Mouse (Mus musculus) liver, embryonic 11.5 days (tissue): ENCODE data around the gene Fam228a. TPM values are rescaled to one million over a fixed set of nuclear protein-coding genes. Genes with fewer than 3 reads are reported as not detected.
"Not testable (repeated sequence)": the region's sequence is repeated elsewhere in the genome, so short reads cannot be mapped to it uniquely, and the experiment has no call there.

Source experiments
- ATAC-seq: fragments of 200-750 bp; cut with Nextera tagmentation; replicated peaks from 2 replicates; pipeline ENCODE4 v1.8.0; 2017; ENCODE audit warnings: moderate number of reproducible peaks, mild to moderate bottlenecking, moderate TSS enrichment, moderate library complexity; ENCODE audit not compliant: low FRiP score
- DNase-seq: peaks from one replicate; pipeline ENCODE4 v3.0.0-alpha.2; 2017; ENCODE audit warnings: low spot score
- H3K27ac ChIP-seq: fragments of 300-500 bp; sonication (generic); 2 replicates; pipeline ENCODE4 v1.5.1; 2014; ENCODE audit warnings: mild to moderate bottlenecking, low read depth, low read length, control low read depth
- H3K27me3 ChIP-seq: fragments of 300-500 bp; sonication (generic); replicated peaks from 2 replicates; pipeline ENCODE4 v1.6.1; 2014; ENCODE audit warnings: low read length, mixed read lengths; ENCODE audit not compliant: control insufficient read depth, insufficient read depth
- H3K36me3 ChIP-seq: fragments of 300-500 bp; sonication (generic); 2 replicates; pipeline ENCODE4 v1.6.1; 2014; ENCODE audit warnings: mild to moderate bottlenecking, low read length, moderate library complexity, mixed read lengths; ENCODE audit not compliant: control insufficient read depth, insufficient read depth
- H3K4me1 ChIP-seq: fragments of 300-500 bp; sonication (generic); replicated peaks from 2 replicates; pipeline ENCODE4 v1.6.1; 2014; ENCODE audit warnings: low read length, mixed read lengths; ENCODE audit not compliant: control insufficient read depth, insufficient read depth
- H3K4me2 ChIP-seq: fragments of 300-500 bp; sonication (generic); 2 replicates; pipeline ENCODE4 v1.6.1; 2014; ENCODE audit warnings: mild to moderate bottlenecking, control low read depth, moderate library complexity
- H3K4me3 ChIP-seq: fragments of 300-500 bp; sonication (generic); 2 replicates; pipeline ENCODE4 v1.5.1; 2014; ENCODE audit warnings: low read depth, low read length, control low read depth
- H3K9ac ChIP-seq: fragments of 300-500 bp; sonication (generic); 2 replicates; pipeline ENCODE4 v1.6.1; 2014; ENCODE audit warnings: low read depth, low read length, control low read depth
- H3K9me3 ChIP-seq: fragments of 300-500 bp; sonication (generic); 2 replicates; pipeline ENCODE4 v1.6.1; 2016; ENCODE audit warnings: low read length, inconsistent platforms, mixed read lengths; ENCODE audit not compliant: control insufficient read depth
- WGBS: fragments of 180-500 bp; shearing (Covaris S2); extraction: QIAGEN DNeasy Blood & Tissue Kit; methylation state at CpG from one replicate; pipeline ENCODE4 v1.1.7; 2014; 5-methylcytosine and 5-hydroxymethylcytosine counted together
- polyA plus RNA-seq: library from polyadenylated mRNA; unstranded; fragments of >200 nt; fragmentation: Nextera tagmentation; extraction: Ambion mirVana; gene quantifications from 2 replicates; pipeline ENCODE4 v1.2.1, GENCODE M21; 2014

Gene Fam228a
- polyA plus RNA-seq, 1 experiment from 2014 or later = 0.19 TPM

DNA sequence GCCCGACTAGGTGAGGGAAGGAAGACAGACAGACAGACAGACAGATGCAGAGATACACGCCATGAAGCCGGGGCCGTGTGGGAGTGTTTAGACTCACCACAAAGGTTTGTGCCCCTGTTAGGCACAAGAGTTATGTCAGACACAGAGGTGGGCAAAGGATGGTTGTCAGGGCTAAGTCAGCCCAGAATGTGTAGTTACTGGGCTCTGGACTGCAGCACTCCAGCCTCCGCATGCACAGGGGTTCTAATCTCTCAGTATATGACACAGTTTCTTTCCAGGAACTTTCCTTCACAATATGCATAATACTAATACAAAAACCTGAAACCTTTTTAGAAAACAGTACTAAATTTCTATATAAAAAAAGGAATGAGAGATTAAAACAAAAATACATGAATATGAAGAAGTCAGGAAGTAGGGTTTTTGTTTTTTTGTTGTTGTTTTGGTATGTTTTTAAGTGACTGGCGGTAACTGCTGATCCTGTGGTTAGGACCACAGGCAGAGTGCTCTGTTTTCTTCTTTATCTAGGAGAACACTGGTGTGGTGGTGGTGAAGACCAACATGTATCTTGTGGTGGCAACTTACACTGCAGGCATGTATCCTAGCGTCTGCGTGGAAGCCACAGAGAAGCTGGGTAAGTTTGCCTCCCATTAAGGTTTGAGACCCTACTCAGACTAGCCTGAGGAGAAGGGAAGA lies 36.8 kb upstream of the Fam228a start:
- Histone ChIP-seq H3K9ac (peak overlapping the region; percentile 39), H3K27me3 (no peaks in the 10 kb centered on the region), H3K4me2 (peak overlapping the region; percentile 39), H3K36me3 (no peaks in the 10 kb centered on the region), H3K4me3 (no peak overlapping the region), H3K9me3 (no peaks in the 10 kb centered on the region), H3K27ac (peak overlapping the region; percentile 81), H3K4me1 (no peaks in the 10 kb centered on the region; the same call in 1 of the 2 replicates)
- WGBS = 46% methylated on average over 8 of the region's 8 CpGs
- peak; percentile 93 for ATAC-seq
- DNase-seq = peak; percentile 47

DNA sequence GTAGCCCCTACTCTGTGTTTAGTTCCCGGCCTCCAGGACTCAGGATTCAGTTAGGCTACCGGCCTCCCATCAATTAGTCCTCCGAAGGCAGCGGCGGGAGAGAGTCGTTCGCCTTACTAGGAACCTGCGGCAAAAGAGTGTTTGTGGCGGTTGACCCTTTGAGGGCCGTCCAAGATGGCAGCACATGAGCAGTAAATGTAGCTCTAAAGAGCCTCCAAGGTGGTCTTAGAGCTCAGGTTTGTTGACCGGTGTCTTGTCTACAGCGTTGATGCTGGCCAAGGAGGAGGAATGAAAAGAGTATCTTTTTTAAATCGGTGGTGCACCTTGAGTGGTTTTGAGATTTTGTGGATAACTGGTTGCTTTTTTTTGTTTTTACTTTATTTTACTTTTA lies 31.1 kb upstream of the Fam228a start:
- Histone ChIP-seq H3K27me3 (no peaks in the 10 kb centered on the region), H3K4me1 (no peaks in the 10 kb centered on the region), H3K4me3 (peak overlapping the region; percentile 51), H3K36me3 (no peaks in the 10 kb centered on the region), H3K27ac (peak overlapping the region; percentile 2; the same call in 1 of the 2 replicates), H3K4me2 (peak overlapping the region; percentile 67), H3K9ac (peak overlapping the region; percentile 66), H3K9me3 (no peaks in the 10 kb centered on the region)
- ATAC-seq (peak; percentile 33; the same call in 1 of the 2 replicates), DNase-seq (no peak)
- 21% methylated on average over 13 of the region's 13 CpGs for WGBS

DNA sequence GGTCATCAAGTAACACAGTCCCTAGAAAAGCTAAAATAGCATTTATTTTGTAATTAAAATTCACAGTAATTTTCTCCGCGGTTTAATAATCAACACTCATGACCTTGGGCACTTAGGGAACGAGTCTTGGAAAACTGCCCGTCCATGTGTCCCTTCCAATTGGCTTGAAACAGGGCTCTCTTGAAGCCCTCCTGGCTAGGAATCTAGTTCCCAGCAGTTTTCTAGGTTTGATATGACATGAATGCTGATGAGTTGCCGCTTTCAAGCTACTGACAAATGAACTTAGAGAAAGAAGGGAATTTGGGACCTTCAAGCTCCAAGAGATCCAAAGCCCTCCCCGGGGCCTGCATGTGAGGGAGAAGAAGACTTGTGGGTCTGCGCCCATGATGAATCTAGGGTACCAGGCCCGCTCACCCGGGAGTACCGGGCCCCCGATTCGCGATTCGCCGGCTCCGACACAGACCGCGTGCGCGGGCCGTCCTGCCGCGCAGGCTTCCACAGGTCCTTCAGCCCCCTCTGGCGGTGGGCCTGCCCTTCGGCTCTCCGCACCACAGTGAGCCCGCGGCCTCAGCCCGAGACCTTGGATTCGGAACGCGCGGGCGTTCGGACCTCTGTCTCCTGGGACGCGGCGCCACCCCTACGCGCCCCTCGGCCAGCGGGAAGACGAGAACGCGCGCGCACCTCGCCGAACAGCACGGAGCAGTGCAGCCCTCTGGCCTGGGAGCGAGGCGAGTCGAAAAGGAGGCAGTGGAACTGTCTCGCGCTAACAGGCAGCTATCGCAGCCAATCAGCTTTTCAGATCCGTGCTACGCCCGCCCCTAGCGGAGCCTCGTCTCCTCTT lies 30.5 kb upstream of the Fam228a start, which contains the start of the genes Pfn4 and Fam228b:
Pfn4 (plus strand) TSS at position 531 of the 841 bp plus-strand sequence.
Fam228b (minus strand) TSS at position 776 of the 841 bp plus-strand sequence.
- H3K36me3 ChIP-seq = no peaks in the 10 kb centered on the region
- DNase-seq = peak; percentile 97
- no peaks in the 10 kb centered on the region for H3K4me1 ChIP-seq
- WGBS = 4% methylated on average over 61 of the region's 61 CpGs
- H3K9me3 ChIP-seq = no peaks in the 10 kb centered on the region
- peak; percentile 98 for ATAC-seq
- peak within 1 kb of the TSS; percentile 67 for H3K4me2 ChIP-seq
- H3K27me3 ChIP-seq = no peaks in the 10 kb centered on the region
- peak within 1 kb of the TSS; percentile 66 for H3K9ac ChIP-seq
- peak within 1 kb of the TSS; percentile 51 for H3K4me3 ChIP-seq
- peak within 1 kb of the TSS; percentile 2; the same call in 1 of the 2 replicates for H3K27ac ChIP-seq

DNA sequence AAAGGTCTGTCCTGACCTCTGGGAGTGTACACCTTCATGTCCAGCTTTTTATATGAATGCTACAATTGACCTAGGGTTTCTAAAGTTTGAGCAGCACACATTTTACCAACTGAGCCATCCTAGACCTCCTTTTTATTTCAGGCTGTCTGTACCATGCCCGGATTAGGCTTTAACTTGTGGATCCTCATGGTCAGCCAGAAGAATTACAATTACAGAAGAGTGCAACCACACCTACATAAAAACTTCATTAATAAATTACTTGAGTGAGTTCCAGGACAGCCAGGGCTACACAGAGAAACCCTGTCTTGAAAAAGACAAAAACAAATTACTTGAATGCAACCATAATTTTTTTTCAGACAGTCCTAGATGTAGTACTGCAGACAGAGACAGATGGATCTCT lies 18.8 kb upstream of the Fam228a start:
- Histone ChIP-seq H3K27me3 (no peaks in the 10 kb centered on the region), H3K4me2 (no peak overlapping the region), H3K9me3 (no peaks in the 10 kb centered on the region), H3K27ac (no peak overlapping the region), H3K36me3 (no peaks in the 10 kb centered on the region), H3K4me1 (no peaks in the 10 kb centered on the region), H3K9ac (no peak overlapping the region), H3K4me3 (no peak overlapping the region)
- no peak for DNase-seq
- 83% methylated on average over 1 of the region's 1 CpGs for WGBS
- ATAC-seq = no peak

DNA sequence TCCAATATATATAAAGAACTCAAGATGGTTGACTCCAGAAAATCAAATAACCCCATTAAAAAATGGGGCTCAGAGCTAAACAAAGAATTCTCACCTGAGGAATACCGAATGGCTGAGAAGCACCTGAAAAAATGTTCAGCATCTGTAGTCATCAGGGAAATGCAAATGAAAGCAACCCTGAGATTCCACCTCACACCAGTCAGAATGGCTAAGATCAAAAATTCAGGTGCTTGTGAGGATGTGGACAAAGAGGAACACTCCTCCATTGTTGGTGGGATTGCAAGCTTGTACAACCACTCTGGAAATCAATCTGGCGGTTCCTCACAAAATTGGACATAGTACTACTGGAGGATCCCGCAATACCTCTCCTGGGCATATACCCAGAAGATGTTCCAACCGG lies 16.2 kb upstream of the Fam228a start:
- DNase-seq, H3K4me1 ChIP-seq, H3K27ac ChIP-seq, H3K27me3 ChIP-seq, H3K36me3 ChIP-seq, H3K9me3 ChIP-seq, H3K4me2 ChIP-seq, H3K4me3 ChIP-seq, ATAC-seq, H3K9ac ChIP-seq: not testable (repeated sequence)
- 92% methylated on average over 4 of the region's 4 CpGs for WGBS

DNA sequence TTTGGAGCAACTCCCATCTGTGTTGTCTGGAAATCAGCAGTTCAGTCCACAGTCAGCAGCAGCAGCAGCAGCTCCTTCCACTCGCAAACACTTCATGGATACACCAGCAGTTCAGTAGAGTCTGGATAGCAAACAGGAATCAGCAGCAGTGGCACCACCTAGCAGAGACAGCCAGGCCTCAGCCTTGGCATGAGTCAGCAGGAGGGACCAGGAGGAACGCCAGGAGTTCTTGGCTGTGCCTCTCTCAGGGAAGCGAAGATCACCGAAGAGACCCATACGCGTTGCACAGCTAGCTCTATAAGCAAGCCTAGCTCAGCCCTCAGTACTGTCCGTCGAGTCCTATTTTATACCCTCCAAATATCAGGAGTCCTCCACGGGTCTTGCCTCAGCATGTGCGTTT lies 6.3 kb upstream of the Fam228a start:
- Histone ChIP-seq H3K27ac (no peak overlapping the region), H3K9me3 (no peaks in the 10 kb centered on the region), H3K4me3 (no peak overlapping the region), H3K27me3 (no peaks in the 10 kb centered on the region), H3K4me1 (no peaks in the 10 kb centered on the region), H3K4me2 (no peak overlapping the region), H3K9ac (no peak overlapping the region), H3K36me3 (no peaks in the 10 kb centered on the region)
- ATAC-seq (no peak), DNase-seq (no peak)
- WGBS = 87% methylated on average over 10 of the region's 10 CpGs

DNA sequence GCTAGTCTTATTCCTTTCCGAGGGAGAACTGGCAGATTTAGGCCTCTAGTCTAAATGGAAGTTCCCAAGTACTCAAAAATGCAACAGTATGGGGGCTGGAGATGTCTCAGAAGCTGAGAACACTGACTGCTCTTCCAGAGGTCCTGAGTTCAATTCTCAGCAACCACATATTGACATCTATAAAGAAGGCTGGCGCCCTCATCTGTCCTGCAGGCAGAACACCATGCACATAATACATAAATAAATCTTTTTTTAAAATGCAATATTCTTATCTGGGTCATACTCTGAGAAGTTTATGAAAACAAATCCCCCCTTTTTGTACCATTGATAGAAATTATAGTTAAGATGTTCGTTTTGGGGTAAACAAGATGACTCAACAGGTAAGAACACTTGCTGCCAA lies 4.0 kb upstream of the Fam228a start:
- no peak overlapping the region for H3K9ac ChIP-seq
- no peak overlapping the region for H3K4me3 ChIP-seq
- H3K27me3 ChIP-seq = no peaks in the 10 kb centered on the region
- WGBS = 77% methylated on average over 3 of the region's 3 CpGs
- no peak overlapping the region for H3K4me2 ChIP-seq
- DNase-seq (no peak), ATAC-seq (no peak)
- no peaks in the 10 kb centered on the region for H3K36me3 ChIP-seq
- no peaks in the 10 kb centered on the region for H3K9me3 ChIP-seq
- H3K27ac ChIP-seq = no peak overlapping the region
- no peaks in the 10 kb centered on the region for H3K4me1 ChIP-seq

DNA sequence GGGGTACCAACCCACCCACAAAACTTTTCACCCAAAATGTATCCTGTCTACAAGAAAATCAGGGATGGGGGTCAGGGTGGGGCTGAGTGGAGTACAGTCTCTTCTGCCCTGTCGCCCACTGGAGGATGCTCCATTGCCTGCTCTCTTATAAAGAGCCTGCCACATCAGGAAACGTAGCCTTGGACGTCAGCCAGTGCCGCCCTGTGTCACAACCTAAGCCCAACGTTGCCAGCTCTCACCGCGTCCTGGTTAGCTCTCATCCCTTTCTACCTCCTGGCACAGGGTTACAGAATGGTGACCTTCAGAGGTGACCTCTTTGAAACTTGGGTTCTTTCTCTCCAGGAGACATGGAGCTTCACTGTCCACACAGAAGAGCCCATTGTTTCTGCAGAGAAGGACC lies 2.6 kb upstream of the Fam228a start:
- Histone ChIP-seq H3K4me3 (no peak overlapping the region), H3K4me1 (no peaks in the 10 kb centered on the region), H3K27ac (no peak overlapping the region), H3K9ac (no peak overlapping the region), H3K9me3 (no peaks in the 10 kb centered on the region), H3K36me3 (no peaks in the 10 kb centered on the region), H3K27me3 (no peaks in the 10 kb centered on the region), H3K4me2 (no peak overlapping the region)
- 81% methylated on average over 7 of the region's 7 CpGs for WGBS
- DNase-seq = no peak
- ATAC-seq = no peak
